Mouse (Mus musculus) forebrain, embryonic 12.5 days (tissue): ENCODE data around the gene Trim72. TPM values are rescaled to one million over a fixed set of nuclear protein-coding genes. Genes with fewer than 3 reads are reported as not detected.

ENCODE experiments used
- polyA plus RNA-seq: library from polyadenylated mRNA; unstranded; fragments of >200 nt; fragmentation: Nextera tagmentation; extraction: Ambion mirVana; gene quantifications from 2 replicates; pipeline ENCODE4 v1.2.1, GENCODE M21; 2016

Trim72 gene
- polyA plus RNA-seq, 1 experiment from 2014 or later = not detected

Other genes with a start within 250 kb of the Trim72 start
- gene Orai3, start 234.1 kb upstream of the Trim72 start, polyA plus RNA-seq = 5.7 and 6.0 TPM in 2 replicates
- gene Setd1a, start 227.3 kb upstream of the Trim72 start, polyA plus RNA-seq = 21.7 and 25.5 TPM in 2 replicates
- gene Gm49388, start 218.3 kb upstream of the Trim72 start, polyA plus RNA-seq = not detected in 2 replicates
- gene Hsd3b7, start 203.3 kb upstream of the Trim72 start, polyA plus RNA-seq = 7.3 and 7.6 TPM in 2 replicates
- gene Stx4a, start 179.7 kb upstream of the Trim72 start, polyA plus RNA-seq = 21.3 and 22.3 TPM in 2 replicates
- 11.5 and 17.3 TPM in 2 replicates for gene Stx1b, start 179.4 kb upstream of the Trim72 start, polyA plus RNA-seq
- 22.2 and 26.6 TPM in 2 replicates for gene Zfp646, start 127.7 kb upstream of the Trim72 start, polyA plus RNA-seq
- 33.9 and 38.2 TPM in 2 replicates for gene Zfp668, start 127.1 kb upstream of the Trim72 start, polyA plus RNA-seq
- 0.49 and 0.77 TPM in 2 replicates for gene Prss53, start 113.0 kb upstream of the Trim72 start, polyA plus RNA-seq
- not detected in 2 replicates for gene Gm21974, start 108.5 kb upstream of the Trim72 start, polyA plus RNA-seq
- gene Vkorc1, start 108.3 kb upstream of the Trim72 start, polyA plus RNA-seq = 36.6 and 46.6 TPM in 2 replicates
- gene Bckdk, start 99.9 kb upstream of the Trim72 start, polyA plus RNA-seq = 89.2 and 92.8 TPM in 2 replicates
- gene Kat8, start 91.4 kb upstream of the Trim72 start, polyA plus RNA-seq = 46.6 and 52.4 TPM in 2 replicates
- 1.5 and 2.4 TPM in 2 replicates for gene Prss8, start 73.8 kb upstream of the Trim72 start, polyA plus RNA-seq
- gene Prss36, start 57.2 kb upstream of the Trim72 start, polyA plus RNA-seq = 8.4 and 9.0 TPM in 2 replicates
- gene Fus, start 36.5 kb upstream of the Trim72 start, polyA plus RNA-seq = 517 and 534 TPM in 2 replicates
- gene Pycard, start 10.1 kb upstream of the Trim72 start, polyA plus RNA-seq = 3.3 and 5.9 TPM in 2 replicates
- 0.54 TPM in 2 replicates for gene Itgam, start 58.7 kb downstream of the Trim72 start, polyA plus RNA-seq
- not detected in 2 replicates for gene Gm49368, start 58.7 kb downstream of the Trim72 start, polyA plus RNA-seq
- 0.23 TPM in 1 of 2 replicates, not detected in the other for gene Itgax, start 125.6 kb downstream of the Trim72 start, polyA plus RNA-seq
- not detected in 2 replicates for gene Itgad, start 150.4 kb downstream of the Trim72 start, polyA plus RNA-seq
- gene Cox6a2, start 202.4 kb downstream of the Trim72 start, polyA plus RNA-seq = 0.29 TPM in 1 of 2 replicates, not detected in the other
- gene Armc5, start 233.4 kb downstream of the Trim72 start, polyA plus RNA-seq = 14.0 and 15.4 TPM in 2 replicates
- 11.7 and 12.0 TPM in 2 replicates for gene 9130023H24Rik, start 234.1 kb downstream of the Trim72 start, polyA plus RNA-seq
- 24.0 and 27.7 TPM in 2 replicates for gene Tgfb1i1, start 242.9 kb downstream of the Trim72 start, polyA plus RNA-seq